Mouse (Mus musculus) midbrain, embryonic 10.5 days (tissue): ENCODE measurements around the gene Usp53. TPM values are rescaled to one million over a fixed set of nuclear protein-coding genes. Genes with fewer than 3 reads are reported as not detected.

Source experiments
- DNase-seq: peaks from one replicate; pipeline ENCODE4 v3.0.0-alpha.2; 2017; ENCODE audit warnings: low spot score
- H3K27ac ChIP-seq: fragments of 300-500 bp; sonication (generic); replicated peaks from 2 replicates; pipeline ENCODE4 v1.5.1; 2016; ENCODE audit warnings: mild to moderate bottlenecking
- H3K27me3 ChIP-seq: fragments of 300-500 bp; sonication (generic); 2 replicates; pipeline ENCODE4 v1.6.1; 2016; ENCODE audit warnings: low read depth, mild to moderate bottlenecking; ENCODE audit not compliant: poor library complexity, severe bottlenecking
- H3K36me3 ChIP-seq: fragments of 300-500 bp; sonication (generic); 2 replicates; pipeline ENCODE4 v1.6.1; 2016; ENCODE audit warnings: mild to moderate bottlenecking, moderate library complexity
- H3K4me1 ChIP-seq: fragments of 300-500 bp; sonication (generic); 2 replicates; pipeline ENCODE4 v1.6.1; 2016
- H3K4me3 ChIP-seq: fragments of 300-500 bp; sonication (generic); 2 replicates; pipeline ENCODE4 v1.5.1; 2016; ENCODE audit warnings: mild to moderate bottlenecking, moderate library complexity
- H3K9me3 ChIP-seq: fragments of 300-500 bp; sonication (generic); replicated peaks from 2 replicates; pipeline ENCODE4 v1.6.1; 2016; ENCODE audit warnings: mild to moderate bottlenecking
- WGBS: fragments of 180-500 bp; shearing (Covaris S2); methylation state at CpG from one replicate; pipeline ENCODE4 v1.1.7; 2016; 5-methylcytosine and 5-hydroxymethylcytosine counted together
- microRNA-seq: library from miRNA; unstranded; fragments of <30 nt; microRNA quantifications from one replicate; pipeline ENCODE4, GENCODE M21; 2017
- polyA plus RNA-seq: library from polyadenylated mRNA; unstranded; fragments of >200 nt; fragmentation: Nextera tagmentation; extraction: Ambion mirVana; gene quantifications from 2 replicates; pipeline ENCODE4 v1.2.1, GENCODE M21; 2016

The Usp53 gene
- polyA plus RNA-seq, 1 experiment from 2014 or later: 5.0 TPM

DNA sequence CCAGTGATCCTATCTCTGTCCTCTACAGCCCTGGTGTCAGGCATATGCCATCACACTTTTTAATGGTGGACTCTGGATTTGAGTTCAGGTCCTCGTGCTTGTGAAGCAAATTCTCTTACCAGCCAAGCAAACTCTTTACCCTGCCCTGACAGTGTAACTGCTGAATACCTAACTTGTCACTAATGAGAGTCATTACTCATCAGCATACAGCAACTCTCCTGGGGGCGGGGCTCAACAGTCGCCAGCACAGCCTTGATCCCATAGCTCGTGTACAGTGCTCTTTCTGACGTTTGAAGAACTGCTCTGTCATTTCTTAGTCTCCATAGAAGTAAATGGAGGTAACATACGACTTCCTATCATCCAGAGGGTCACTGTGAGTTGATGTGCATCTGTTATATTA lies 86.1 kb downstream of the Usp53 start:
- H3K36me3 ChIP-seq: no peaks in the 10 kb centered on the region
- H3K4me1 ChIP-seq: no peaks in the 10 kb centered on the region
- no peaks in the 10 kb centered on the region for H3K27me3 ChIP-seq
- H3K9me3 ChIP-seq: no peaks in the 10 kb centered on the region
- H3K4me3 ChIP-seq: no peak overlapping the region
- 73% methylated on average over 6 of the region's 6 CpGs for WGBS
- H3K27ac ChIP-seq: no peak overlapping the region
- no peak for DNase-seq

DNA sequence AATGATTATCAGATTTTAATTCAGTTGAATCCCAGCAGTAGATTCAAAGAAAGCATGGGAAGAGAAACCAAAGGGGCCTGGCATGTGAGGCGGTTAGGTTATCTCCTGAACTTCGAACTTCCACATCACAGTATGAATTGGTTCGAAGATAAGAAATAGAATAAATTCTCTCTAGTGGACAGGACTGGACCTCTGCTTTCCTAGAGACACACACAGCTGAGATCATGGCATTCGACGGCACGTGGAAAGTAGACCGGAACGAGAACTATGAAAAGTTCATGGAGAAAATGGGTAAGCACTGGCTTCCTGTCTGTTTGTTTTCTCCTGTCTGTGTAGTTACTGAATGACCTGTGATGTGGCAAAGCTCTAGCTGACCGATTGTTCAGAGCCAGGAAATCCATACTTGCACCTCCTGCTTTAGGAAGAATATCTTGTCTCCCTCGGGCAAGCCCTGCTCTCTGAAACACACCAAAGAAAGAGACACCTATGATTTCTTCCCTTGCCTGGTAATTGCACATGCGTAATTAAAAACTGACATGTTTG lies 89.0 kb downstream of the Usp53 start:
- Histone ChIP-seq H3K9me3 (no peaks in the 10 kb centered on the region), H3K4me1 (no peaks in the 10 kb centered on the region), H3K4me3 (no peak overlapping the region), H3K27ac (no peak overlapping the region), H3K27me3 (no peaks in the 10 kb centered on the region), H3K36me3 (no peaks in the 10 kb centered on the region)
- DNase-seq: no peak
- 91% methylated on average over 11 of the region's 11 CpGs for WGBS

DNA sequence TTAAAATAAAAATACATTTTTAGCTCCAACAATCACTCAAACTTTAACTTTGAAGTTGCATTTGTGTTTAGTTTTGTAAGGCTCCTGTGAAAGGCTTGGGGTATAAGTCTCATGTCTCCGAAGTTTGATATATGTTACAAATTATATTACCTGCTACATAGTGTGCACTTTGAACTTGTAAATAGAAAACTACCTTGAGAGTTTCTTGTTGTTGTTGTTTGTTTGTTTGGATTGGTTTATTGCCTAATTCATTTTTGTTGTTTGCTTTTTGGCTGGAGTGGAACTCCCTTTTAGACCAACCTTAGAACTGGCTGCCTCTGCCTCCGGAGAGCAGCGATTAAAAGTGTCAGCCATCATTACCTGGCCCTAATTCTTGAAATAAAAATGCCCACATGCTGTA lies 89.5 kb downstream of the Usp53 start, which contains the start of gene Fabp2:
TSS of gene Fabp2 (plus strand) at position 301 of the 400 bp plus-strand sequence.
- Histone ChIP-seq H3K9me3 (no peaks in the 10 kb centered on the region), H3K36me3 (no peaks in the 10 kb centered on the region), H3K27me3 (no peaks in the 10 kb centered on the region), H3K27ac (no peak within 1 kb of the TSS), H3K4me1 (no peaks in the 10 kb centered on the region), H3K4me3 (no peak within 1 kb of the TSS)
- 94% methylated on average over 3 of the region's 3 CpGs for WGBS
- DNase-seq: no peak

DNA sequence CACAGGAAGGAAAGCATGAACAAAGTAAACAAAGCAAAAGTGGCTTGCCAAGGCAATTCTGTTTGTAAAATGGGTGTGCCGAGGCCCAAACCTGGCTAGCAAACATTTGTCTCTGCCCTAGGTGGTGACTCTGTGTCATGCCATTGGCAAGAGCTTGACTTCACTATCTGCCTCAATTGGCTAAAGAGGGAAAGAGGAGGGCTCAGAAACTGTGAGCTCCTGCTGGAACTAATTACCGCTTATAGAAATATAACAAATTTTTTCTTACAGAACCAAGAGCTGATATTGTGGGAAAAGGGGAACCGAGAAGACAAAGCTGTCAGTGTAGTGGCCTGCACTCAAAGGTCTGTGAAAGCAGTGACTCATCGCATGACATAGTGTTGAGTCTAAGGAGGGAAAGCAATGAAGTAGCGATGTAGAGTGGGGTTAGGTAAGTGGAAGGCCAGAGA lies 95.9 kb downstream of the Usp53 start:
- no peak overlapping the region for H3K4me3 ChIP-seq
- H3K27me3 ChIP-seq: no peaks in the 10 kb centered on the region
- H3K9me3 ChIP-seq: no peaks in the 10 kb centered on the region
- no peaks in the 10 kb centered on the region for H3K4me1 ChIP-seq
- H3K36me3 ChIP-seq: no peaks in the 10 kb centered on the region
- 92% methylated on average over 5 of the region's 5 CpGs for WGBS
- DNase-seq: no peak
- no peak overlapping the region for H3K27ac ChIP-seq

DNA sequence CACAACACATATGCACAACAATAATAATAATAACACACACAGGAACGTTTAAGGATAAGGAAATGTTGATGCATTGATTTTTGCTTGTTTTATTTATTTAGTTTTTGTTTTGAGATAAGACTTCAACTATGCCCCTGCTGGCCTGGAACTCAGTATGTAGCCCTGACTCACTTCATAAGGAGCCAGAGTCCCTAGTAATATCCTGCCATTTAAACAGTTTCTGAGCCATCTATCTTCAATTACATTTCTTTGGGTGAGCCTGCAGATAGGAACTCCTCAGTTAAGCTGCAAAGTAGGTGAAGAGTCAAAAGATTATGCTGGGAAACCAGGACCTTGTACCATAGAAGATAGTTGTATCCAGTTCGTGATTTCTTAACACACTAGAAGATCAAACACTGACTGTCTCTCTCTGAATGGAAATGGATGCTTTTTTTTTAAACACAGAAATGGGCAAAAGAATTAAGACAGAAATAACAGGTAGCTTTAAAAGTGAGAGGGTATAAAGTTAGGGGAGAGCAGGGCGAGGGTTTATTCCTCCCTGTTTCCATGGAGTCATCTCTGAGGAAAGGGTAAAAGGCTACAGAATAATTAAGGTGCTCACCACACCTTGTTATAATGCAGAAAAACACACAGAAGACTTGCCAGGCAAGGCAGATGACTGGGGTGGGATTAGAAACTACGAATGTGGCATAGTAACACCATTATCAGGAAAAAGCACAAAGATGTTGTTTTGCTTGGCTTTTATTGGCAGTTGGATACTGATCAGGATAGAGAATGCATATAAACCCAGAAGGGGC lies 96.6 kb downstream of the Usp53 start:
- no peaks in the 10 kb centered on the region for H3K9me3 ChIP-seq
- H3K27me3 ChIP-seq: no peaks in the 10 kb centered on the region
- H3K4me3 ChIP-seq: no peak overlapping the region
- H3K4me1 ChIP-seq: no peaks in the 10 kb centered on the region
- no peaks in the 10 kb centered on the region for H3K36me3 ChIP-seq
- 83% methylated on average over 4 of the region's 4 CpGs for WGBS
- DNase-seq: no peak
- H3K27ac ChIP-seq: no peak overlapping the region

Small RNA genes within 50 kb of the gene (microRNA-seq; reads per million reads assigned to microRNA genes)
- gene Gm22066: not detected

Other genes starting within 250 kb of the Usp53 start
- gene Fabp2, start 89.4 kb downstream of the Usp53 start, polyA plus RNA-seq: not detected in 2 replicates
- not detected in 2 replicates for gene Gm10959, start 65.2 kb downstream of the Usp53 start, polyA plus RNA-seq
- 82.5 and 82.7 TPM in 2 replicates for gene 1810037I17Rik, start 60.3 kb downstream of the Usp53 start, polyA plus RNA-seq
- not detected in 2 replicates for gene Myoz2, start 50.5 kb upstream of the Usp53 start, polyA plus RNA-seq